Mouse (Mus musculus) hindbrain, embryonic 13.5 days (tissue): ENCODE data around the gene Cabp4. TPM values are rescaled to one million over a fixed set of nuclear protein-coding genes. Genes with fewer than 3 reads are reported as not detected.

Experiments
- ATAC-seq: fragments of 200-750 bp; cut with Nextera tagmentation; 2 replicates; pipeline ENCODE4 v1.8.0; 2017; ENCODE audit warnings: moderate TSS enrichment; ENCODE audit not compliant: low FRiP score
- H3K27ac ChIP-seq: fragments of 300-500 bp; sonication (generic); 2 replicates; pipeline ENCODE4 v1.5.1; 2015; ENCODE audit warnings: inconsistent platforms, mild to moderate bottlenecking, moderate library complexity
- H3K27me3 ChIP-seq: fragments of 300-500 bp; sonication (generic); 2 replicates; pipeline ENCODE4 v1.6.1; 2015; ENCODE audit warnings: mild to moderate bottlenecking, inconsistent platforms
- H3K36me3 ChIP-seq: fragments of 300-500 bp; sonication (generic); 2 replicates; pipeline ENCODE4 v1.6.1; 2015; ENCODE audit warnings: mild to moderate bottlenecking, inconsistent platforms
- H3K4me1 ChIP-seq: fragments of 300-500 bp; sonication (generic); replicated peaks from 2 replicates; pipeline ENCODE4 v1.6.1; 2015; ENCODE audit warnings: inconsistent platforms
- H3K4me2 ChIP-seq: fragments of 300-500 bp; sonication (generic); 2 replicates; pipeline ENCODE4 v1.6.1; 2015; ENCODE audit warnings: inconsistent platforms, mild to moderate bottlenecking, moderate library complexity
- H3K4me3 ChIP-seq: fragments of 300-500 bp; sonication (generic); 2 replicates; pipeline ENCODE4 v1.5.1; 2015; ENCODE audit warnings: mild to moderate bottlenecking, inconsistent platforms
- H3K9ac ChIP-seq: fragments of 300-500 bp; sonication (generic); 2 replicates; pipeline ENCODE4 v1.6.1; 2015; ENCODE audit warnings: mild to moderate bottlenecking, inconsistent platforms
- H3K9me3 ChIP-seq: fragments of 300-500 bp; sonication (generic); 2 replicates; pipeline ENCODE4 v1.6.1; 2016; ENCODE audit warnings: inconsistent platforms
- WGBS: fragments of 180-500 bp; shearing (Covaris S2); methylation state at CpG from one replicate; pipeline ENCODE4 v1.1.7; 2015; 5-methylcytosine and 5-hydroxymethylcytosine counted together
- polyA plus RNA-seq: library from polyadenylated mRNA; unstranded; fragments of >200 nt; fragmentation: Nextera tagmentation; extraction: Ambion mirVana; gene quantifications from 2 replicates; pipeline ENCODE4 v1.2.1, GENCODE M21; 2015

Gene Cabp4
- polyA plus RNA-seq, 1 experiment from 2014 or later, result 0.29 TPM

DNA sequence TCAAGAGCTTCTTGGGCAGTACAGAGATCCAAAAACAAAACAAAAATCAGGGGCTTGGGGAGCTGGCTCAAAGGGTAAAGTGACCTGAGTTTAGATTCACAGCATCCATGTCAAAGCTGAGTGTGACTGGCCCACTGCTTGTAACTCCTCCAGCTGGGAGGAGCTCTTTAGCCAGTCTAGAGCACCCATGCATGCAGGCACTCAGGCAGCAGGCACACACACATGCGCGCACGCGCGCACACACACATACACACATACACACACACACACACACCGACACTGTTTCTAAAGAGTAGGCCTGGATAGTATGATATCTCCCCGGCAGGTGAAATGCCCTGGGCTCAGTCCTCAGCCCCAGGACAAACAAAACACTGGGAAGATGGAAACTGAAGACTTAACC lies 26.8 kb downstream of the Cabp4 start:
- no peak overlapping the region for H3K4me3 ChIP-seq
- no peak overlapping the region for H3K4me2 ChIP-seq
- no peak overlapping the region for H3K9ac ChIP-seq
- ATAC-seq, result no peak
- no peaks in the 10 kb centered on the region for H3K9me3 ChIP-seq
- H3K4me1 ChIP-seq, result peaks cover 10% of the 10 kb centered on the region
- WGBS, result 97% methylated on average over 7 of the region's 7 CpGs
- H3K27me3 ChIP-seq, result no peaks in the 10 kb centered on the region
- peaks cover 65% of the 10 kb centered on the region for H3K36me3 ChIP-seq
- no peak overlapping the region for H3K27ac ChIP-seq

DNA sequence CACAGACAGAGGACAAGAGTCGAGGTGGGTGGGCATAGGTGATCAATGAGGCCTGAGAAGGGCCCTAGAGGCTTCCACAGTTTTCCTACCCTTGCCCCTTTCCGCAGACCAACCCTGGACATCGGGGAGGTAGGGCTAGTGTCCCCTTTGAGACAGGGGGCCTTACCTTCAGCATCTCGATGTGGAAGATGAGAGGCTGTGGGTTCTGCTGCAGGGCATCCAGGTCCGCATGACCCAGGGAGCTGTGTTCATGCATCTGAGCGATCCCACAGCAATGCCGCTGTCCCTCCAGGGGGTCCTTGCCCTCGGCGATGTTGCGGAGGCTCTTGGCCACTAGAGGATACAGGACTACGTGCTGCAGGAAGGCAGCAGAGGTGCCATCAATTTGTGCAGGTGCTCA lies 28.0 kb downstream of the Cabp4 start:
- Histone ChIP-seq H3K9ac (no peak overlapping the region), H3K4me1 (peaks cover 9% of the 10 kb centered on the region), H3K9me3 (no peaks in the 10 kb centered on the region), H3K27ac (no peak overlapping the region), H3K27me3 (no peaks in the 10 kb centered on the region), H3K4me2 (no peak overlapping the region), H3K4me3 (no peak overlapping the region), H3K36me3 (peaks cover 77% of the 10 kb centered on the region)
- ATAC-seq, result no peak
- 85% methylated on average over 11 of the region's 11 CpGs for WGBS

- H3K27me3 ChIP-seq, result no peaks in the 10 kb centered on the region
- H3K4me2 ChIP-seq, result no peak overlapping the region
- no peak overlapping the region for H3K9ac ChIP-seq
- H3K27ac ChIP-seq, result no peak overlapping the region
- WGBS, result 97% methylated on average over 10 of the region's 10 CpGs
- no peak overlapping the region for H3K4me3 ChIP-seq
- H3K36me3 ChIP-seq, result peaks cover 84% of the 10 kb centered on the region
- H3K9me3 ChIP-seq, result no peaks in the 10 kb centered on the region
- ATAC-seq, result no peak
- peaks cover 2% of the 10 kb centered on the region for H3K4me1 ChIP-seq
Observed at GRCm38 (mm10) chr19:4115144-4115543, 28.7 kb downstream of the Cabp4 start.

DNA sequence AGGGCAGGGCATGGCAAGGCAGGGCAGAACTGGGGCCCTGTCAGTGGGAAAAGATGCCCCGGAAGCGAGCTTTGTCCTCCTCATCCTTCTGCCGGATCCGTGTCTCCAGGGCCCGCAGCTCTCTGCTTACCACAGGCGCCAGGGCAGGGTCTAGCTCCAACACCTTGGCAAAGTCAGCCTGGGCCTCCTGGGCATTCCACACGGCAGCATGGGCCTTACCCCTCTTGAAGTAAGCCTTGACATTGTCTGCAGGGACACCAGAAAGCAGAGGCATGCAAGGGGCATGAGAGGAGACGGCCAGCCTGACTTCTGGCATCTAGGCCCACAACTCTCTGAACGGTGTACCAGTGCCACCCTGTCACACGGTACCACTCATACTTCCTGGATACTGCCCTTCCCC lies 29.3 kb downstream of the Cabp4 start:
- H3K4me2 ChIP-seq, result no peak overlapping the region
- no peaks in the 10 kb centered on the region for H3K27me3 ChIP-seq
- H3K4me3 ChIP-seq, result no peak overlapping the region
- H3K27ac ChIP-seq, result no peak overlapping the region
- ATAC-seq, result no peak
- WGBS, result 90% methylated on average over 10 of the region's 10 CpGs
- H3K4me1 ChIP-seq, result no peaks in the 10 kb centered on the region; the same call in none of the 2 replicates
- no peaks in the 10 kb centered on the region for H3K9me3 ChIP-seq
- peaks cover 90% of the 10 kb centered on the region for H3K36me3 ChIP-seq
- no peak overlapping the region for H3K9ac ChIP-seq

DNA sequence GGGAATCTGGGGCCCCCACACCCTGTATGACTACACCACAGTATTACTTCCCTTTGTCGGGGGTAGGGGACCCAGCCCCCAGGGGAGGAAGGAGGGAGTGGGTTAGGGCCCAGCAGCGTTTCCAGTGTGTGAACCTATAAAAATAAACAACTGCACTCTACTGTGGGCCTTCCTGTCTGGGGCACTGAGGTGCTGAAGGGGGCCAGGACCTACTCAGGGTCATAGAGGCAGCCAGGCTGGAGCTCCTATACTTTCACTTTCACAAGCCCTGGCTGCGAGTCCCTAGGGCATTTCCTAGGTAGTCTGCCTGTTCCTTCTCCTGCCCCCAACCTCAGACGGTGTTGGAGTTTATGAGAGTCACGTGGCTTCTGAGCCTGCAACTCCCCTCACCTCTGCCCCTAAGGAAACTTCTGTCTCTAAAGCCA lies 30.0 kb downstream of the Cabp4 start:
- Histone ChIP-seq H3K4me1 (no peaks in the 10 kb centered on the region; the same call in 1 of the 2 replicates), H3K9ac (no peak overlapping the region), H3K9me3 (no peaks in the 10 kb centered on the region), H3K27me3 (no peaks in the 10 kb centered on the region), H3K4me2 (no peak overlapping the region), H3K4me3 (no peak overlapping the region), H3K36me3 (peaks cover 94% of the 10 kb centered on the region), H3K27ac (no peak overlapping the region)
- ATAC-seq, result peak; percentile 15; the same call in 1 of the 2 replicates
- WGBS, result 79% methylated on average over 5 of the region's 5 CpGs

- WGBS, result 81% methylated on average over 13 of the region's 13 CpGs
- H3K36me3 ChIP-seq, result peaks cover 99% of the 10 kb centered on the region
- no peaks in the 10 kb centered on the region for H3K27me3 ChIP-seq
- H3K9me3 ChIP-seq, result no peaks in the 10 kb centered on the region
- H3K4me2 ChIP-seq, result no peak overlapping the region
- H3K4me3 ChIP-seq, result no peak overlapping the region
- 0 out of 2 replicates have a peak overlapping the region, but pooled peaks have one; percentile 8 for H3K9ac ChIP-seq
- ATAC-seq, result peak; percentile 14; the same call in 1 of the 2 replicates
- H3K4me1 ChIP-seq, result no peaks in the 10 kb centered on the region; the same call in 1 of the 2 replicates
- H3K27ac ChIP-seq, result no peak overlapping the region
Observed at GRCm38 (mm10) chr19:4113186-4113805, 30.5 kb downstream of the Cabp4 start.

DNA sequence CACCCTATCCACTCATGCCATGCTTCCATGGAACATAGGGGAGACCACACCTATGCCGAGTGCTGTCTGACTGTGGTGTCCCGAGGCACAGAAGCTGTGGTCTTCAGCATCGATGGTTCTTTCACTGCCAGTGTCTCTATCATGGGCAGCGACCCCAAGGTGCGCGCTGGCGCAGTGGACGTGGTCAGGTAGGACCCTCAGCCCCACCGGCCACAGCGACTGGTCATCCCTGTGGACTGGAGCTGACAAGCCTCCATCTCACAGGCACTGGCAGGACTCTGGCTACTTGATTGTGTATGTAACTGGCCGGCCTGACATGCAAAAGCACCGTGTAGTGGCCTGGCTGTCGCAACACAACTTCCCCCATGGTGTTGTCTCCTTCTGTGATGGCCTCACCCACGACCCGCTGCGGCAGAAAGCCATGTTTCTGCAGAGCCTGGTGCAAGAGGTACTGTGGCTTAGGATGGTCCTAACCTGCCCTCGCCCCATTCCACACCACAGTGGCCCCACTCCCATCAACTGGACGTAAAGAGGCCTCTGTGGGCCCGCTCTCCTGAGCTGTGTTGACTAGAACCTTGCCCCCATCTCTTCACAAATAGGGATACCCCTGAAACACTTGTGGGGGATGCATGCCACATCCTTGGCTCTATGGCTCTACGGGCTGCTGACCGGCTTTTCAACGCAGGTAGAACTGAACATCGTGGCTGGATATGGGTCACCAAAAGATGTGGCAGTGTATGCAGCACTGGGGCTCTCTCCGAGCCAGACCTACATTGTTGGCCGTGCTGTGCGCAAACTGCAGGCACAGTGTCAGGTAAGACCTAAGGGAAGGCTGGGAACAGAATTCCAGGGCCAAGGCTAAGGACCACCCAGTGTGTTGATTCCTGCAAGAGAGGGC lies 31.5 kb downstream of the Cabp4 start:
- no peak overlapping the region for H3K4me2 ChIP-seq
- no peaks in the 10 kb centered on the region; the same call in 1 of the 2 replicates for H3K4me1 ChIP-seq
- no peaks in the 10 kb centered on the region for H3K9me3 ChIP-seq
- 94% methylated on average over 26 of the region's 26 CpGs for WGBS
- peaks cover 98% of the 10 kb centered on the region for H3K36me3 ChIP-seq
- no peak overlapping the region for H3K9ac ChIP-seq
- no peaks in the 10 kb centered on the region for H3K27me3 ChIP-seq
- no peak overlapping the region for H3K4me3 ChIP-seq
- ATAC-seq, result no peak
- H3K27ac ChIP-seq, result no peak overlapping the region

DNA sequence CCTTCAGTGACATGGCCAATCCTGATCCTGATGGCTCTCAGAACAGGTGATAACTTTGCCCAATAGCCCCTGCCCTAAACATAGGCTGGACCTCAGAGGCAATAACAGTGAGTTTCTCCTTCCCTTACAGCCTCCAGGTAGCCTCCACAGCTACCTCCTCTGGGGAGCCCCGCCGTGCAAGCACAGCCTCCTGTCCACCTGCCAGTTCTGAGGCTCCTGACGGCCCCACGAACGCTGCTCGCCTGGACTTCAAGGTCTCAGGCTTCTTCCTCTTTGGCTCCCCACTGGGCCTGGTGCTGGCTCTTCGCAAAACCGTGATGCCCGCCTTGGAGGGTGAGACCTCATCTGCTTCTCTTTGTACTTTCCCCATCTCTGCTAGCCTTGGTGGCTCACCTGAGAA lies 35.3 kb downstream of the Cabp4 start:
- Histone ChIP-seq H3K27me3 (no peaks in the 10 kb centered on the region), H3K4me2 (no peak overlapping the region), H3K36me3 (peaks cover 81% of the 10 kb centered on the region), H3K4me3 (no peak overlapping the region), H3K9ac (no peak overlapping the region), H3K9me3 (no peaks in the 10 kb centered on the region), H3K27ac (no peak overlapping the region), H3K4me1 (peaks cover 6% of the 10 kb centered on the region; the same call in 1 of the 2 replicates)
- WGBS, result 83% methylated on average over 9 of the region's 9 CpGs
- no peak for ATAC-seq

GRCm38 (mm10) chr19:4106654-4107053 lies 37.2 kb downstream of the Cabp4 start:
- Histone ChIP-seq H3K9ac (no peak overlapping the region), H3K27me3 (peaks cover 19% of the 10 kb centered on the region), H3K9me3 (no peaks in the 10 kb centered on the region), H3K4me1 (peaks cover 21% of the 10 kb centered on the region), H3K27ac (no peak overlapping the region), H3K4me3 (no peak overlapping the region), H3K36me3 (peaks cover 66% of the 10 kb centered on the region), H3K4me2 (no peak overlapping the region)
- 94% methylated on average over 14 of the region's 14 CpGs for WGBS
- no peak for ATAC-seq

GRCm38 (mm10) chr19:4104675-4105194 lies 39.1 kb downstream of the Cabp4 start:
- Histone ChIP-seq H3K36me3 (peaks cover 46% of the 10 kb centered on the region), H3K4me1 (peaks cover 40% of the 10 kb centered on the region), H3K27me3 (peaks cover 27% of the 10 kb centered on the region), H3K9me3 (no peaks in the 10 kb centered on the region), H3K4me2 (no peak overlapping the region), H3K9ac (no peak overlapping the region), H3K4me3 (no peak overlapping the region), H3K27ac (peak overlapping the region; percentile 30)
- 93% methylated on average over 16 of the region's 16 CpGs for WGBS
- ATAC-seq, result no peak

DNA sequence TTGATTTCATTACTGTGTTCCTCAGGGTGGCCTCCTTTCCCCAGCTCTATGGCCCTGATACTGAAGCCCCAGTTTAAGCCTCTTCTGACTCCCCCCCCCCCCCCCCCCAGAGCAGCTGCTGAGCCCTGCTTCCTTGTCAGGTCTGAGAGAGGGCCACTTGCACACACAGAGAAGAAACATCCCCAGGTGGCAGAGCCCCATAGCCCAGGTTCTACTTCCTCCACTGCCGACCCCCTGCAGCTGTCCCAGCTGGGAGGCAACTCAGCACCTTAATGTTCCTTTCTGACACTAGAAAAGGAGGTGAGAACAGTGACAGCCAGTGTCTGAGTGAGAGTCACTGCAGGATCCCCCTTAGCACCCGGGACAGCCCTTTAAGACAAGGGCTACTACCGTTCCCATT lies 40.0 kb downstream of the Cabp4 start:
- no peak for ATAC-seq
- no peaks in the 10 kb centered on the region for H3K9me3 ChIP-seq
- H3K27ac ChIP-seq, result no peak overlapping the region
- H3K4me3 ChIP-seq, result no peak overlapping the region
- H3K9ac ChIP-seq, result no peak overlapping the region
- WGBS, result 72% methylated on average over 3 of the region's 3 CpGs
- peaks cover 32% of the 10 kb centered on the region for H3K27me3 ChIP-seq
- H3K4me2 ChIP-seq, result no peak overlapping the region
- peaks cover 50% of the 10 kb centered on the region for H3K4me1 ChIP-seq
- peaks cover 37% of the 10 kb centered on the region for H3K36me3 ChIP-seq

DNA sequence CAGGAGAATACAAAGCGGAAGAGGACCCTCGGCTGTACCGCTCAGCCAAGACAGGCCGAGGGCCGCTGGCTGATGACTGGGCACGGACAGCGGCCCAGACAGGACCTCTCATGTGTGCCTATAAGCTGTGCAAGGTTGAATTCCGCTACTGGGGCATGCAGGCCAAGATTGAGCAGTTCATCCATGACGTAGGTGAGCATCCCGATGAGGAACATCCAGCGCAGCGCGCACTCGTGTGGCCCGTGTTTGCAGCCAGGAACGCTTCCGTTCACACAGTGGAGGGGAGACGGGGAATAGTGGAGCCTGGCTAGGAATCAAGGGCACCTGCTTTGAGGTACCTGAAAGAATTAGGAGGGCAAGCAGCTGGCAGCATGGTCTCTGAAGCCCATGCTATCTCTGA lies 40.5 kb downstream of the Cabp4 start:
- H3K4me2 ChIP-seq, result no peak overlapping the region
- no peak overlapping the region for H3K9ac ChIP-seq
- peaks cover 32% of the 10 kb centered on the region for H3K36me3 ChIP-seq
- ATAC-seq, result no peak
- whole genome bisulfite sequencing, result 95% methylated on average over 18 of the region's 18 CpGs
- H3K9me3 ChIP-seq, result no peaks in the 10 kb centered on the region
- peaks cover 32% of the 10 kb centered on the region for H3K27me3 ChIP-seq
- H3K27ac ChIP-seq, result no peak overlapping the region
- H3K4me3 ChIP-seq, result no peak overlapping the region
- H3K4me1 ChIP-seq, result peaks cover 55% of the 10 kb centered on the region
